Mouse (Mus musculus) embryo, embryonic 11 days (tissue): ENCODE data around the gene Fcnb.

Experiments used
- DNase-seq: peaks from one replicate; pipeline ENCODE4 v3.0.0-alpha.2; 2015

The Fcnb gene

GRCm38 (mm10) chr2:28084768-28085167, at the start of gene Fcnb:
Gene Fcnb (minus strand): TSS chr2:28084885.
- DNase-seq, result no peak

GRCm38 (mm10) chr2:28133833-28134232, 49.1 kb upstream of the Fcnb start:
- no peak for DNase-seq

DNA sequence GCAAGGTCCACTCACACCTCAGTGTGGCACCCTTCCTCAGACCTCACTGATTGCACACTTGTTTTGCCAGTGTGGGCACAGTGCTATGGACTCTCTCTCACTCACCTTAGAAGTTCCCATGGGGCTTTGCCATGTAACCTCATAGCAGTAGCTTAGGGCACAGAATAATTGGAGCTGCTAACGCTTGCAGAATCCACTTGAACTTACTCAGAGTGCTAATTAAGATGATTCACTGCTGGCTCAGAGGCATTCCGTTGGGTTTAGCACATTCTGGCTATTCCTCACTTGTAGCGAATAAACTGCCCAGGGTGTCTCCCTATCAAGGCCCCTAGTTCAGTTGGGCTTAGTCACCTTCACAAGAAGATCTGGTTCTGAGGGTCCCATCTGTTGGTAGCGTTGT, 47.4 kb upstream of the Fcnb start:
- no peak for DNase-seq

GRCm38 (mm10) chr2:28126763-28127438, 42.2 kb upstream of the Fcnb start:
- DNase-seq, result no peak

DNA sequence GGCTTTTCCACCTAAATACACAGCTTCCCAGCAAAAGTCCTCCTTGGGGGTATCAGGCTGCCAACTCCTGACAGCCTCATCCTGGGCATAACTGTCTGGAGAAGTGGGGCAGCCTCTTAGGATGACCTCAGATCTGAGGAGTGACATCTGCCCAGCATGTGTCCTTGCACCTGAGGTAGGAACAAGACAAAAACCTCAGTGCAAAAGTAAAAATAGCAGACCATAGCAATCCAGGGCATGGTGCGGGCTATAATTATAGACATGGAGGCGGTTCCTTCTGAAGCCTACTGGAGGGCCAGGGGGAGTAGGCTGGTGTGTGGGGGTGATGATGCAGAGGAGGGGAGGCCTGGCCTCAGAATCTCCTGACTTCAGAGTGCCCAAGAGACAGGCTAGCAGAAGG, 39.2 kb upstream of the Fcnb start:
- no peak for DNase-seq

GRCm38 (mm10) chr2:28121309-28121708, 36.6 kb upstream of the Fcnb start:
- no peak for DNase-seq

- no peak for DNase-seq
These were observed 35.7 kb upstream of the Fcnb start for GRCm38 (mm10) chr2:28120342-28120741.

DNA sequence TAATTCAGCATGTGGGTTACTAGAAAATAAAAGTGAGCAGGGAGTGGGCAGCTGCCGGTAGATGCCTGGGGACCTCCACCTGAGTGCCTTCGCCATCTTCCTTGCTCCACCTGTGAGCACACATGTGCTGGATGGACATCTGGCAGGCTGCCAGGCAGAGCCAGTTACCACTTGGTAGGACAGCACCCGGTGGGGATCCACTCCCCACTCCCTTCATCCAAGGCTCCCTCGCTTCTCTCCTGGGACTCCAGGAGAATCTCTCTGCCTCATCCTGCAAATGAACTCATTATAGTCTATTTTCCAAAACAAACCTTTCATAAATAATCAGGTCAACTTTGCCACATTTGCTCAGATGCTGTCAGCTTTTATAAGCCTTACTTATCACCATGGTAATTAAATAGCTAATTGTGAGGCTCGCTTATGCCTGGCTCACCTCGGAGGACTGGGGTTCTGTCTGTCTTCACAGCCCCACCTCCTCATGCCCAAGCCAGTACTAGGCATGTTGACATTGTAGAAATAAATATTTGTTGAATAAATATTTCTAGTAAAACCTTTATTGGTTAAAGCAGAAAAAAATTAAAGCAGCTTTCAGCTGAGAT, 33.9 kb upstream of the Fcnb start:
- no peak for DNase-seq

DNA sequence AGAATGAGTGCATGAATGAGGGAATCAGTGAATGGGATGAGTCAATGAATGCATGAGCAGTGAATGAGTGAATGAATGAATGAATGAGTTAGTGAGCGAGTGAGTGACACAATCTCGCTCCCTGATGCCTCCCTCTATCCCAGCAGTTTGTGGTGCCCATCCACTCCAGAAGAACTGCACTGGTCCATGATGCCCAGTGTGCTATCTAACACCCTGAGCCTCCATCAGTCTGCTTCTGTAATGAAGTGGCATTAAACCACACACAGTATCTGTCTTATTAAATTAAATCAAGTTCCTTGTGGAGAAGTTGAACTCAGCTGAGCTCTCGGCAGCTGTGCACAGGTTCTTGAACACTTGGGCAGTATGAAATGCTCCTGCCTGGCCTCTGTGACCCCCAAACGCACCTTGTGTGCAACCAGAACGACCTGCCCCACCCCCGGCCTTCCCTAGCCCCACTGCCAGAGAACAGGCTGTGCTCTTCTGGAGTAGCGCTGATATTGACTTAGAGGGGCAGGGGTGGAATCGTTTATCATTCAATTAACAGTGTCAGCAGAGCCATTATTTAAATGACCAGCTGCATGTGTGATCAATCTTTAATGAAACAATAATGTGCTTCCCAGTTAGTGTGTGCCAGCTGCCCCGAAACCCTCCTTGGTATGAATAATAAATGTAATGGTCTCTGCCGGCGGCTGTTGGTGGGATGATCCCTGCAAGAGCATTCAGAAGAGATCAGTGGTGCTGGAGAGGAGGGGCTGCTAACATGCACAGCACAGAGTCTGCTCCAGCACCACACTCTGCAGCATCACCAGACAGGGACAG, 33.0 kb upstream of the Fcnb start:
- DNase-seq, result peak; percentile 56

DNA sequence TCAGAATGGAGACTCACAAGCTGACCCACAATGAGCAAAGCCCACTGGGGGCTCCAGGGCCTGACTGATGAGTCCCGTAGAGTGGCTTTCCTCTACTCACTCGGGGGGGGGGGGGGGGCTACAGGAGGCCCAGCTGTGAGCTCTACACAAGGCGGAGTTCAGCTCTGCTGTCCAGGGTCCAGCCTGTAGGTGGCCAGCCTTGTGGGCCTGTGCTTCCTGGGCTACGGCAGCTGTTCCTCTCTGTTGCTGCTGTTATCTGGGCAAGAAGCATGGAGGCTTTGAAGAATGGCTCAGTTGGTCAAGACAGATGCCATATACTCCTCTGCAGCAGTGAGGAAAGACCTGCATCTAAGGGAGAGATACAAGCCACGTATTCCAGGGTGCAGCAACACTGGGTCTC, 24.1 kb upstream of the Fcnb start:
- no peak for DNase-seq

GRCm38 (mm10) chr2:28106002-28106401, 21.3 kb upstream of the Fcnb start:
- no peak for DNase-seq

DNA sequence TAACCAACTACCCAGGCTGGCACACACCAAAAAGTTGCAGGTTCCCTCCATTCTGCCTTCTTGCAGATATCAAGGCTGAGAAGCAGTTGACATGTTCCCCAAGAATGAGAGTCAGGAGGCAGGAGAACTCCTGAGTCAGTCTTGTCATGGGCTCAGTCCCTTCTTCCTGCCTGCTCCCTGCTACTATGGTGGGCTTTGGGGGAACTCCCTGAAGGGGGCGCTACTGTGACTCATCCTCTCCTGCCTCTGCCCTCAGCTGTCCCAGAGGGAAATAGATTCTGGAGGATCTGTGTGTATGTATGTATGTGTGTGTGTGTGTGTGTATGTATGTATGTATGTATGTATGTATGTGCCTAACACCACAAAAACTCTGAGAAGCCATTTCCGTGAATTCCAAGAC, 19.0 kb upstream of the Fcnb start:
- no peak for DNase-seq

DNA sequence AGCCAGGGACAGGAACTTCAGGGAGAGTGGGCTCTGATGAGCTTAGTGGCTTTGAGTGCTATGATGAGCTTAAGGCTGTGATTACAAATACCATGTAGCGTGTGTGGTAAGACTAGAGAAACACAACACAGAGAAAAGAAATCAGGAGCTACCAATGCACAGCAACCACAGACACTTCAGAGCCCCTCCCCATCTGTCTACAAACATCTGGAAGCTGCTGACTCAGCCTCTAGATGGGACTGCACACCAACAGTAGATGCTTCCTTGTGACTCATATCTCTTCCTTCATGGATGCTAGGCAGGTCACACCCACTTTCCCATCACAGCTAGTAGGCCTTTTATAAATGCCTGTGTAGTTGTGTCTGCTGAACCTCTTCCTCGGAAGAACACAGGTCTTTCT, 17.2 kb upstream of the Fcnb start:
- no peak for DNase-seq

DNA sequence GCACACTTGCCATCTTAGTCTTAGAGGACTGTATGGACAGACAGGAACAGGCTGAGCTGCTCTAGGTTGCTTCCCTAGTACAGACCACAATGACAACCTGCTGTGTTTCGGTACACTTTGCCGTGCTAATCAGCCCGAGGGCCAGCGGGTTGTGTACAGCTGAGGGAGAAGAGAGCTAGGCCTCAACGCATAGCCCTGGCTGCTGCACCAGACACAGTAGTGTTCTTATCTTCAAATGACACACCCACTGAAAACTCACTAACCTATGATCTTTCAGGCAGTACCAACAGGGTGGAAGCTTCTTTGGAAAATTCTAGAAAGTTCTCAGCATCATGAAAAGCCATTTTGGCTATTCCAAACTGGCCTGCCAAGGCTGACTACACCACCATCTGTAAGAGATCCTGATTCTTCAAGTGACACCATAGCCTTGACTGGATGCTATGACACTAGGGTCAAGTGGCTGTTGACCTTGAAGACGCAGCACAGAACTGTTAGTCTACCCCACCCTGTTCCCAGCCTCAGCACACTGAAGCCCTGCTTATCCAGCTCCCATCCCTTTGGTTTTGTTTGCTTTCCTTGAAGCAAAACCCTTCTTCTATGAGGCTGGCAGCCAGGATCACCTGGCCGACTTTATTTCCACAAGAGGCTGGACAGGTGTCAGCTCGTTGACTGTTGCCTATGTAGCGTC, 16.3 kb upstream of the Fcnb start:
- no peak for DNase-seq

GRCm38 (mm10) chr2:28098547-28099505, 14.1 kb upstream of the Fcnb start:
- DNase-seq, result peak; percentile 49

DNA sequence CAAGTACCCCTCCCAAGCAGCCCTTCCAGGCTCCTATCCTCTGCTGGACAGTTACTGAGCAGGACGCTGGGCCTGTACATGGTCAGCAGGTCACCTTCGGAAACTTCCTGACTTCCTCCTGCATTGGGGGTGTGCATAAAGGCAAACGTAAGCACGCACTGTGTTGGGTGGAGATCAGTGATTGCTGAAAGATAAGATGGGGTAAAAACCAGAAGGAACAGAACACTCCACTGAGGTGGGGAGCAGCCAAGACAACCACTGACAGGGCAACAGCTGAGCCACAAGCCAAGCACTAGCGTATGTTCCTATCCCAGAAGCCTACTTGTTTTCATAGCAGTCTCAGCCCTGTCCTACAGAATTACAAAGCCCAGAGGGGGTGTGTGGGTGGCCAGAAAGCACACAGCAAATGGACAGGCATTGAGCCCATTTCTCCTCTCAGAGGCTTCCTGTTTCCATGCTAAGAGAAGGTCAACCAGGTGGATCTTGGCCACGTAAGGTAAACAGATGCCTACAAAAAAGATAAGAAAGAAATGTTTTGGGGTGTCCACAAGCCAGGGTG, 12.1 kb upstream of the Fcnb start:
- no peak for DNase-seq

DNA sequence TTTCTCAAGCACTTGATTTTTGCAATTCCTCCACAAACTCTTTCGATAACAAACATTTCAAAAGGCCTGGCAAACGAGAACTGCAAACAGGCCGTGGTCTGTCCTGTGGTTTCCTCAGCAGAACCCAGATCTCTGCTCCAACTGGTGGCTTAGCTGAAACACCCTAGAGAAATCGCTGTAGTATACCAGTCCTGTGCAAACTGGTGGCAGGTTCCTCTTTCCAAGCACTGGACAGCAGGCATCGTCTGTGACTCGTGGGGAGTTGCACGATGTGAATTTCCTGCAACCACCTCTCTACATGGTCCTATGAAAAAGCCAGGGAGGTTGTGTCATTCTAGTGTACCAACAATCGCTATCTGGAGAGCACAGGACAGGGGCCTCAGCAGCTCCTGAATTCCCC, 7.4 kb upstream of the Fcnb start:
- DNase-seq, result no peak

DNA sequence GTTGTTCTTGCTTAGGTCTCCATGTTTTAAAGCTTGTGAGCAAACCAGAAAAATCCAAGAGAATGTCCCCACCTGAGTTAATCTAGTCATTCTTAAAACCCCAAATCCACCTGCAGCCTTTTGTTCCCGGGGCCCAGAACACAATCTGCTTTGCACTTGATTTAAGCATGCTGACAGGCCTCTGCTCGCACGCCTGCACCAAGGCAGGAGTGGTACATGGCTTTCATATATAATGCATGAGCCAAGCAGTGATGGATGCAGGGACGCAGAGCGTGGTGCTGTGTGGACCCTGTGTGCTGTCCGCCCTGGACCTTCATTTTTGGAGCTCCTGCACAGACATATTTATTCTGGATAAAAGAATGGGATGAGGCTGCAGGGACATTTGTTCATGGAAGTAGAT, 6.4 kb upstream of the Fcnb start:
- no peak for DNase-seq

- DNase-seq, result peak; percentile 27
These were observed 5.8 kb upstream of the Fcnb start for GRCm38 (mm10) chr2:28090299-28091008.

- peak; percentile 29 for DNase-seq
These were observed 4.4 kb upstream of the Fcnb start for GRCm38 (mm10) chr2:28089095-28089494.

DNA sequence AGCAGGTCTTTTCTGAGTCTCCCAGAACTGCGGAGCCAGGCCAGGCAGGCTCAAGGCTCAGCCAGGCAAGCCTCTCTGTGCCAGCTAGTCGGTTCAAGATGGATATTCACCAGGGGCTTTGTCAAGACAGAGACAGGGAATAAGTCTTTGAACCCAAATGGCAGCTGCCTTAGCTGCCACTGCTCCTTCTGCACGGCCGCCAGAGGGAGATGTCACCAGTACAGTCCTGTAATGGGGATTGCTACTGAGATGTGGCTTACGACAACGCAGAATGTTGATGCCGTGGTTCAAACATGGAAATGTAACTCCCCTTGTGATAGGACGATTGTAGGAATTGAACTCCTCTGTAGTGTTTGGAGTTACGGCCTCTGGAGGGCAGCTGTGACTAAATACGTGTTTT, 1.4 kb upstream of the Fcnb start:
- no peak for DNase-seq
